Mouse (Mus musculus): ENCODE results near the gene Mpped2.

GRCm38 (mm10) chr2:106895326-106896023, 202.4 kb downstream of the Mpped2 start:
- no peak for TF ChIP-seq TCF12 (IDR thresholded peaks at IDR 0.05; ENCODE audit: low read depth, low read length)
- no peak for TF ChIP-seq JUND (conservative IDR thresholded peaks at IDR 0.05; ENCODE audit: low read depth, low read length)
- TF ChIP-seq JUN (IDR thresholded peaks at IDR 0.05; ENCODE audit: insufficient read depth, low read depth, low read length) = no peak
- TF ChIP-seq CTCF (conservative IDR thresholded peaks at IDR 0.05 in 1 of 2, IDR thresholded peaks at IDR 0.05 in 1 of 2; ENCODE audit: low read depth in 2 of 2, low read length in 2 of 2) = no peak
- TF ChIP-seq POLR2A (IDR thresholded peaks at IDR 0.05; ENCODE audit: low read depth, low read length) = no peak
- no peak for TF ChIP-seq USF2 (conservative IDR thresholded peaks at IDR 0.05; ENCODE audit: low read depth, low read length)

All from CH12.LX (cell line).